Mouse (Mus musculus) bone marrow, adult 2 months (tissue): ENCODE results near the gene Pibf1.

Source experiments
- CTCF ChIP-seq: fragments of 200-500 bp; IDR thresholded peaks from 2 replicates; pipeline ENCODE4 v1.5.1; 2011; ENCODE audit warnings: low read length, control low read depth; ENCODE audit not compliant: control insufficient read depth, insufficient read depth
- POLR2A ChIP-seq: fragments of 200-500 bp; IDR thresholded peaks from 2 replicates; pipeline ENCODE4 v1.6.1; 2011; ENCODE audit warnings: low read depth, mild to moderate bottlenecking, control low read depth, low read length, borderline replicate concordance; ENCODE audit not compliant: control insufficient read depth

GRCm38 (mm10) chr14:99233056-99233455 is 133.8 kb downstream of the Pibf1 start:
- TF ChIP-seq POLR2A = no peak
- TF ChIP-seq CTCF = no peak
